Mouse (Mus musculus): Measurements from ENCODE around the gene Rpl11. TPM values are rescaled to one million over a fixed set of nuclear protein-coding genes. Genes with fewer than 3 reads are reported as not detected.
A peak's percentile ranks its signal among the peaks of the same experiment; 100 is the strongest.
"Not testable (repeated sequence)": the region's sequence is repeated elsewhere in the genome, so short reads cannot be mapped to it uniquely, and the experiment has no call there.

The Rpl11 gene
- polyA plus RNA-seq, 1 experiment from 2014 or later, result 527 TPM

DNA sequence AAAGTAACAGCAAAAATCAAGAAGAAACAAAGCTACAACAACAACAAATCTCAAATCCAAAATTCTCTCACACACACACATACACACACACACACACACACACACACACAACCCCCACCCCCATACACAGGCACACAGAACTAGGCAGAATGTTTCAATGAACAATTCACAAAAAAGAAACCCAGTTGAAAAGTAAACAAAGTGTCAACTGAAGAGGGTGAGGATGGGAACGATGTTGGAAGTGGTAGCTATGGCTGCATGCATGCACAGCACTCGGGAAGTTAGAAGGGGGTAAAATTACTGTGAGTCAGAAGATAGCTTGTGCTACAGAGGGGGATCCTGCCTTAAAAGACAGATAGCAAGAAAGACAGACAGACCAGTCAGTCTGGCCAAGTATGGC is 25.4 kb upstream of the Rpl11 start:
- Histone ChIP-seq H3K27ac (ENCODE audit: low read depth, low read length) (no peak overlapping the region), H3K27me3 (ENCODE audit: control insufficient read depth, insufficient read depth, low read length) (peaks cover 20% of the 10 kb centered on the region), H3K9me3 (ENCODE audit: control insufficient read depth, low read length) (no peaks in the 10 kb centered on the region), H3K4me3 (ENCODE audit: low read length) (no peak overlapping the region), H3K9ac (ENCODE audit: low read depth, low read length) (no peak overlapping the region), H3K36me3 (ENCODE audit: control insufficient read depth, insufficient read depth, low read length) (no peaks in the 10 kb centered on the region), H3K4me2 (replicated peaks; ENCODE audit: low read depth, low read length) (no peak overlapping the region), H3K4me1 (ENCODE audit: control insufficient read depth, insufficient read depth, low read length) (peaks cover 10% of the 10 kb centered on the region)
- no peak for ATAC-seq (ENCODE audit: low FRiP score, low TSS enrichment)
- 58% methylated on average over 2 of the region's 2 CpGs for WGBS

DNA sequence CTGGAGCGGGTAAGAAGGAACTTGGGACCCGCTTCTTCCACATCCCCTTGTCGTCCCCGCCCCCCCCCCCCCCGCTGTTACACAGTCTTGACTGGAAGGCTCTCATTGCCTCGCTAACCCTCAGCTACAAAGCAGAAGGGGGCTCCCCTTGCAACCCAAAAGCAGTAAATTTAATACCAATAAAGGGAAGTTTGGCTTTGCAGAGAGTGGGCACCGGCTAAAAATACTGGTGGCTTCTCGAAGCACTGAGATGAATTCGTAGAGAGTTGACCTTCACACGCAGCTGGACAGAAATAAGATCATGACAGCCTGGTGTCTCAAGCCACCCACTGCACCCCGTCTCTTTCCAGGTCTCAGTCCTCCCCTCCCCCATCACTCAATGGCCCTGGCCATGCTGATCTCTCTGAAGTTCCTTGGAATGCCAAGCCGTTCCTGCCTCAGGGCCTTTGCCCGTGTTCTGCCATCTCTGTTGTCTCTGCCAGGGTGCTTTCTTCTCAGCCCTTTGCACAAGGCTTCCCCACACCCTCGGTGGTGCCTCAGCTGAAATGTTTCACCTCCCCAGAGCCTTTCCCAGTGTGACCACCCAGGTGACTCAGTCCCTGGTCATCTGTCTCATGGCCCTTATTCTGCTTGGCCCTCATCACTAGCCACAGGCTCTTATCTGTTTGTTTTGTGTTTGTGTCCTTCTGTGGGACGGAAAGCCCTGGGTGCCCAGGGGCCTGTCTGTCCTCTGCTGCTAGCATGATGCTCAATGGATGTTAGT is 23.7 kb upstream of the Rpl11 start:
- H3K9ac ChIP-seq (ENCODE audit: low read depth, low read length), result no peak overlapping the region
- peaks cover 14% of the 10 kb centered on the region for H3K27me3 ChIP-seq (ENCODE audit: control insufficient read depth, insufficient read depth, low read length)
- ATAC-seq (ENCODE audit: low FRiP score, low TSS enrichment), result no peak
- H3K9me3 ChIP-seq (ENCODE audit: control insufficient read depth, low read length), result no peaks in the 10 kb centered on the region
- H3K4me2 ChIP-seq (replicated peaks; ENCODE audit: low read depth, low read length), result no peak overlapping the region
- peaks cover 9% of the 10 kb centered on the region for H3K4me1 ChIP-seq (ENCODE audit: control insufficient read depth, insufficient read depth, low read length)
- H3K36me3 ChIP-seq (ENCODE audit: control insufficient read depth, insufficient read depth, low read length), result no peaks in the 10 kb centered on the region
- WGBS, result 61% methylated on average over 15 of the region's 15 CpGs
- H3K4me3 ChIP-seq (ENCODE audit: low read length), result no peak overlapping the region
- H3K27ac ChIP-seq (ENCODE audit: low read depth, low read length), result no peak overlapping the region

DNA sequence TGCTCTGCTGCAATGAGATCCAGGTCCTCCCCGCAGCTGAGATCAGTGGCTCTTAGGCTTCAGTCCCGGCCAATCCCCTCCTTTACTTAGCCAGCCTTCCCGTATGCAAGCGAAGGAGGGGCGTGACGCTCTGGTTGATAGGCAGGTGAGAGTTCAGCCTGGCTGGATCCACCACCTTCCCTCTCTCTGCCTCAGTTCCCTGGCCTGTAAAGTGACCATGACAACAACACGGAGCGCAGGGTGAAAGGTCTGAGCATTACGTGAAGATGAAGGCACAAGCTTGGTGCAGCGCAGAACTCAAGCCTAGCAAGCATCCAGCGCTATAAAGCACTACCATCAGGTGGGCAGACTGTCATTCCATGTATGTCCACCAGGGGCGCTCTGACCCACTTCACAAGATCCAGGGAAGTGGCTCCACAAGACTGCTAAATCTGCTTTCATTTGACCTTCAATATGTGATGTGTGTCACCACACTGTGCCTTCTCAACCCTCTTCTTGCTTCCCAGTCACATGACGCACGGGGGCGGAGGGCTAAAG is 18.0 kb upstream of the Rpl11 start:
- Histone ChIP-seq H3K4me1 (ENCODE audit: control insufficient read depth, insufficient read depth, low read length) (peaks cover 16% of the 10 kb centered on the region), H3K27me3 (ENCODE audit: control insufficient read depth, insufficient read depth, low read length) (no peaks in the 10 kb centered on the region), H3K36me3 (ENCODE audit: control insufficient read depth, insufficient read depth, low read length) (no peaks in the 10 kb centered on the region), H3K4me2 (replicated peaks; ENCODE audit: low read depth, low read length) (peak overlapping the region; percentile 34), H3K9me3 (ENCODE audit: control insufficient read depth, low read length) (no peaks in the 10 kb centered on the region), H3K9ac (ENCODE audit: low read depth, low read length) (no peak overlapping the region), H3K4me3 (ENCODE audit: low read length) (peak overlapping the region; percentile 4; the same call in 1 of the 2 replicates), H3K27ac (ENCODE audit: low read depth, low read length) (no peak overlapping the region)
- 7% methylated on average over 15 of the region's 15 CpGs for WGBS
- peak; percentile 63 for ATAC-seq (ENCODE audit: low FRiP score, low TSS enrichment)

DNA sequence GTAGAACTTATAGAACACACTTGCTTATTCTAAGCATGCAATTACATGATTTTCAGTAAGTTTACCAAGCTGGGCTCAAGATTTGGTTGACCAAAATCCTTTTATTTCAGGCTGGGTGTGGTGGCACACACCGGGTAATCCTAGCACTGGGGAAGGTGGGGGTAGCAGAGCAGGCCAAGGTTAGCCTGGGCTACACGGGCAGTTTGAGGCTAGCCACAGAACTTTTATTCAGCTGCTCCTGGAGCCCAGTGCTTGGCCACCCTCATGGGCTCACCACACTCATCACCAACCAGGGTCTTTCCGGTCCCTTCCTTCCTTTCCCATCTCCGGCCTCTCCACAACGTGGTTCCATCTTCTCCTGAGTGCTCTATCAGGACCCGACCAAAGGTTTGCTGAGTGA is 17.4 kb upstream of the Rpl11 start:
- Histone ChIP-seq H3K9me3 (ENCODE audit: control insufficient read depth, low read length) (no peaks in the 10 kb centered on the region), H3K4me3 (ENCODE audit: low read length) (no peak overlapping the region), H3K9ac (ENCODE audit: low read depth, low read length) (no peak overlapping the region; the same call in 1 of the 2 replicates), H3K36me3 (ENCODE audit: control insufficient read depth, insufficient read depth, low read length) (no peaks in the 10 kb centered on the region), H3K4me1 (ENCODE audit: control insufficient read depth, insufficient read depth, low read length) (peaks cover 16% of the 10 kb centered on the region), H3K27me3 (ENCODE audit: control insufficient read depth, insufficient read depth, low read length) (no peaks in the 10 kb centered on the region), H3K27ac (ENCODE audit: low read depth, low read length) (peak overlapping the region; percentile 42; the same call in 1 of the 2 replicates), H3K4me2 (replicated peaks; ENCODE audit: low read depth, low read length) (no peak overlapping the region)
- no peak; the same call in 1 of the 2 replicates for ATAC-seq (ENCODE audit: low FRiP score, low TSS enrichment)
- 56% methylated on average over 6 of the region's 6 CpGs for WGBS

DNA sequence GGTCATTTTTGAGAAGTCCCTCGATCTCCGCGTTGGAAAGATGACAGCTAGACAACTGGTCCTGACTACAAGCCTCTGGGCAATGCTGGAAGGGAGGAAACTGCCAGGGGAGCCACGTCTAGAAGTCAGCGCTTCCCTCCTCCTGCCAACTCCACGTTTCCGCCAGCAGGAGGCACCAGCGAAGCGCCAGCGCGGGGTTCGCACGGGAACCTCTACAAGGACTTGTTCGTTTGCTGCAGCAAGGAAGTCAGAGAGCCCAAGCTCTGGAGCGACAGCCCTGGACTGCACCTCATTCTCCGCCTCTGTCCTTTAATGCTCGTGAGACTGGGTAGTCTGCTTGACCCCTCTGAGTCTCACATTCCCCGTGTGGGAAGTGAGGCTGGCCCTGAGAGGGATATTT is 16.7 kb upstream of the Rpl11 start:
- WGBS, result 3% methylated on average over 18 of the region's 18 CpGs
- no peak overlapping the region for H3K4me3 ChIP-seq (ENCODE audit: low read length)
- H3K4me1 ChIP-seq (ENCODE audit: control insufficient read depth, insufficient read depth, low read length), result peaks cover 16% of the 10 kb centered on the region
- H3K9ac ChIP-seq (ENCODE audit: low read depth, low read length), result peak overlapping the region; percentile 12; the same call in 1 of the 2 replicates
- H3K27ac ChIP-seq (ENCODE audit: low read depth, low read length), result peak overlapping the region; percentile 42; the same call in 1 of the 2 replicates
- peak; percentile 79 for ATAC-seq (ENCODE audit: low FRiP score, low TSS enrichment)
- H3K27me3 ChIP-seq (ENCODE audit: control insufficient read depth, insufficient read depth, low read length), result no peaks in the 10 kb centered on the region
- H3K4me2 ChIP-seq (replicated peaks; ENCODE audit: low read depth, low read length), result 0 out of 2 replicates have a peak overlapping the region, but pooled peaks have one; percentile 3
- H3K36me3 ChIP-seq (ENCODE audit: control insufficient read depth, insufficient read depth, low read length), result no peaks in the 10 kb centered on the region
- H3K9me3 ChIP-seq (ENCODE audit: control insufficient read depth, low read length), result no peaks in the 10 kb centered on the region

DNA sequence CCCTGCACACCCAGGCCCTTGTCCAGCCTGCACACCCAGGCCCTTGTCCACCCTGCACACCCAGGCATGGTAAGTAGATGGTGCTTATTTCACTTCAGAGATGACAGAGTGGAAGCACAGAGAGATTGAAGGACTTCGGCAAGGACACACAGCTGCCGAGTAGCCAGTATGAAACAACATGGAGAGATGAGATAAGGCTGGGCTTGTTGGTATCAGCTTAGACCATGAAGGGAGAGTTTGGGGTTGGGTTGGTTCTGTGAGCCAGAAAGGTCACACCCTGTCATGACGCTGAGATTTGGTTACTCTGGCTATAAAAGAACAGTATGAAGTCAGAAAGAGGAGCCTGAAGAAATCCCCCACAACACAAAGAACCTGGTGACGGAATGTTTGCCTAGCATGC is 16.1 kb upstream of the Rpl11 start:
- ATAC-seq (ENCODE audit: low FRiP score, low TSS enrichment), result no peak
- no peaks in the 10 kb centered on the region for H3K27me3 ChIP-seq (ENCODE audit: control insufficient read depth, insufficient read depth, low read length)
- H3K27ac ChIP-seq (ENCODE audit: low read depth, low read length), result no peak overlapping the region
- no peak overlapping the region for H3K9ac ChIP-seq (ENCODE audit: low read depth, low read length)
- H3K4me2 ChIP-seq (replicated peaks; ENCODE audit: low read depth, low read length), result no peak overlapping the region
- peaks cover 16% of the 10 kb centered on the region for H3K4me1 ChIP-seq (ENCODE audit: control insufficient read depth, insufficient read depth, low read length)
- 69% methylated on average over 4 of the region's 4 CpGs for WGBS
- H3K9me3 ChIP-seq (ENCODE audit: control insufficient read depth, low read length), result no peaks in the 10 kb centered on the region
- no peaks in the 10 kb centered on the region for H3K36me3 ChIP-seq (ENCODE audit: control insufficient read depth, insufficient read depth, low read length)
- no peak overlapping the region for H3K4me3 ChIP-seq (ENCODE audit: low read length)

DNA sequence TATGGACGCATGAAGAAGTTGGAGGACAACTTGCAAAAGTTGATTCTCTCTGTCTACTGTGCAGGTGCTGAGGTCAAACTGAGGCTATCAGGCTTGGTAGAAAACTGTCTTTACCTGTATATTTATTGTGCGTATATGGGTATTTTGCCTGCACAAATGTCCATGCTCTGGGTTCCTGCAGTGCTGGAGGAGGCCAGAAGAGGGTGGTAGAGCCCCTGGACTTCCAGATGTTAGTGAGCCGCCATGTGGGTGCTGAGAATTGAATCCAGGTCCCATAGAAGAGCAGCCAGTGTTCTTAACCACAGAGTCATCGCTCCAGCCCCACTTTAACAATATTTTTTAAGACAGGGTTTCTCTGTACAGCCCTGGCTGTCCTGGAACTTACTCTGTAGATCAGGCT is 9.9 kb upstream of the Rpl11 start:
- Histone ChIP-seq H3K4me3 (ENCODE audit: low read length) (no peak overlapping the region), H3K4me2 (replicated peaks; ENCODE audit: low read depth, low read length) (no peak overlapping the region), H3K9me3 (ENCODE audit: control insufficient read depth, low read length) (no peaks in the 10 kb centered on the region), H3K4me1 (ENCODE audit: control insufficient read depth, insufficient read depth, low read length) (no peaks in the 10 kb centered on the region), H3K27me3 (ENCODE audit: control insufficient read depth, insufficient read depth, low read length) (no peaks in the 10 kb centered on the region), H3K27ac (ENCODE audit: low read depth, low read length) (no peak overlapping the region), H3K9ac (ENCODE audit: low read depth, low read length) (no peak overlapping the region), H3K36me3 (ENCODE audit: control insufficient read depth, insufficient read depth, low read length) (no peaks in the 10 kb centered on the region)
- WGBS, result 98% methylated on average over 4 of the region's 4 CpGs
- no peak for ATAC-seq (ENCODE audit: low FRiP score, low TSS enrichment)

DNA sequence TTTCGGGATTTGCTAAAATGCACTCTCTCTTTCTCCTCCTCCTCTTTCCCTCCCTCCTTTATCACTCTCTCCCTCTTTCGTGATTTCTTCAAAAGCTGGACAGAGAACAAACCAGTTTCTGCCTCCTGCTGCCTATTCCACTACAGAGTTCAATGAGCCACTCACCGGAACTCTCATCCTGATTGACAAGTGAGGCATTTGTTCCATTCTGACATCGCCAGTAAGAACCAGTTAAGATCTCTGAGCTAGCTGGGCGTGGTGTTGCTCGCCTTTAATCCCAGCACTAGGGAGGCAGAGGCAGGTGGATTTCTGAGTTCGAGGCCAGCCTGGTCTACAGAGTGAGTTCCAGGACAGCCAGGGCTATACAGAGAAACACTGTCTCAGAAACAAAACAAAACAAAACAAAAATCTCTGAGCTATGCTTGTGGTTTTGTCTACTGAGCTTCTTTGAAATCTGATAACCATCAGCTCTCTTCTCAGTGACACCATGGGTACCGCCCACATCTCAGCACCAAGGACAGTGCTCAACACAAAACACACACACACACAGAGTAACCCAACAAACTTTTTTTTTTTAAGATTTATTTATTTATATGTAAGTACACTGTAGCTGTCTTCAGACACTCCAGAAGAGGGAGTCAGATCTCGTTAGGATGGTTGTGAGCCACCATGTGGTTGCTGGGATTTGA is 6.7 kb upstream of the Rpl11 start:
- H3K27me3 ChIP-seq (ENCODE audit: control insufficient read depth, insufficient read depth, low read length), result not testable (repeated sequence)
- WGBS, result 72% methylated on average over 9 of the region's 9 CpGs

DNA sequence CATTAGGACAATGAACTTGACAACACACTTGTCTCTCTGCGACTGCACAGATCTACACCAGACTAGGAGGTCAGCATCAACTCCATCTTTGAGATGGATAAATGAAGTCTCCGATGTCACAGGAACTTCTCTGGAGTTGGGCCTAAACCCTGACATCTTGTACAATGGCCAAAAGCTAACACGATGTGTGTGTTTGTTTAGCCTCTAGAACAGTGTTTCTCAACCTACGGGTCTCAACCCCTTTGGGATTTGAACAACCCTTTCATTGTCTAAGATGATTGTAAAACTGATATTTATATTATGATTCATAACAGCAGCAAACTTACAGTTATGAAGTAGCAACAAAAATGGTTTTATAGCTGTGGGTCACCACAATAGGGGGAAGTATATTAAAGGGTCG is 4.7 kb upstream of the Rpl11 start:
- WGBS, result 86% methylated on average over 5 of the region's 5 CpGs
- H3K9me3 ChIP-seq (ENCODE audit: control insufficient read depth, low read length), result no peaks in the 10 kb centered on the region
- no peak overlapping the region for H3K4me3 ChIP-seq (ENCODE audit: low read length)
- no peak overlapping the region for H3K4me2 ChIP-seq (replicated peaks; ENCODE audit: low read depth, low read length)
- H3K9ac ChIP-seq (ENCODE audit: low read depth, low read length), result no peak overlapping the region
- no peaks in the 10 kb centered on the region for H3K36me3 ChIP-seq (ENCODE audit: control insufficient read depth, insufficient read depth, low read length)
- H3K27ac ChIP-seq (ENCODE audit: low read depth, low read length), result no peak overlapping the region
- H3K27me3 ChIP-seq (ENCODE audit: control insufficient read depth, insufficient read depth, low read length), result no peaks in the 10 kb centered on the region
- ATAC-seq (ENCODE audit: low FRiP score, low TSS enrichment), result no peak
- H3K4me1 ChIP-seq (ENCODE audit: control insufficient read depth, insufficient read depth, low read length), result no peaks in the 10 kb centered on the region

More for the DNA sequence above, 6.7 kb upstream of the Rpl11 start:
- not testable (repeated sequence) for H3K9ac ChIP-seq (ENCODE audit: low read depth, low read length); H3K36me3 ChIP-seq (ENCODE audit: control insufficient read depth, insufficient read depth, low read length); H3K4me2 ChIP-seq (replicated peaks; ENCODE audit: low read depth, low read length); H3K9me3 ChIP-seq (ENCODE audit: control insufficient read depth, low read length); H3K4me1 ChIP-seq (ENCODE audit: control insufficient read depth, insufficient read depth, low read length); ATAC-seq (ENCODE audit: low FRiP score, low TSS enrichment); H3K4me3 ChIP-seq (ENCODE audit: low read length); H3K27ac ChIP-seq (ENCODE audit: low read depth, low read length)
